Mouse (Mus musculus) thymus, adult 2 months (tissue): ENCODE results near the gene Ranbp3l.

ENCODE experiments used
- CTCF ChIP-seq: fragments of 200-500 bp; IDR thresholded peaks from 2 replicates; pipeline ENCODE4 v1.5.1; 2012; ENCODE audit warnings: mild to moderate bottlenecking, control low read depth, low read length, moderate library complexity, borderline replicate concordance; ENCODE audit not compliant: control insufficient read depth, poor library complexity, insufficient read depth; ENCODE audit errors: extremely low read depth
- POLR2A ChIP-seq: fragments of 200-500 bp; IDR thresholded peaks from 2 replicates; pipeline ENCODE4 v1.6.1; 2012; ENCODE audit warnings: mild to moderate bottlenecking, low read length, control low read depth, moderate library complexity; ENCODE audit not compliant: control insufficient read depth, poor library complexity, insufficient read depth; ENCODE audit errors: extremely low read depth

DNA sequence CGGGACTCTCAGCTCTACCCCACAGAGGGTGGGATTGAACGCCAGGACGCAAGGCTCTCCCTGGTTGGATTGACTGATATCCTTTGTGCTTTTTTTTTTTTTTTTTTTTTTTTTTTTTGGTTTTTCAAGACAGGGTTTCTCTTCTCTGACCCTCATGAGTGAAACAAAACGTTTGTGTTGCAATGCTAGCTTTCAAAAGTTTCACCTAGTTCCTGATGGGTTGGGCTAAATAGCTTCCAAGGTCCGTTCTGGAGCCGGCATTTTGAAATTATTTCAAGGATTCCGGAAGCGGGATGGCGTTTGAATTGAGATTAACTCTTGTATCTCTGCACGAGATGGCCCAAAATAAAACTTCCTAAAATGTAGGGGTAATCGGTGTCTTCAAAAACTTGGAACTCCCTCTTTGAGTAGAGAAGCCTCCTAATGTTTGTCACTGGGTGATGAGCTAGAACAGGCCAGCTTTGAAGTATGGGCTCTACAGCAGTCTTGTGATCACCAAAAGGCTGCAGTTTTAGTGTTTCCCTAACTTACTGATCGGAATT, 105.4 kb downstream of the Ranbp3l start:
- TF ChIP-seq POLR2A (no peak), CTCF (no peak)
